Mouse (Mus musculus): ENCODE measurements at regions not wholly inside any gene's neighbourhood (a gene's known extent, or its start where the extent isn't known, plus 50 kb on each side); places are given as distances from the start of the nearest gene placed in this dataset.

- no peak overlapping the region for H3K4me3 ChIP-seq
- H3K36me3 ChIP-seq, result no peaks in the 10 kb centered on the region
- H3K4me1 ChIP-seq, result peaks cover 16% of the 10 kb centered on the region
- H3K9me3 ChIP-seq, result no peaks in the 10 kb centered on the region
- H3K4me2 ChIP-seq (replicated peaks), result no peak overlapping the region
- no peak overlapping the region for H3K9ac ChIP-seq (replicated peaks)
- ATAC-seq (replicated peaks), result no peak
- H3K27me3 ChIP-seq, result no peaks in the 10 kb centered on the region
- no peak overlapping the region; the same call in 1 of the 2 replicates for H3K27ac ChIP-seq (replicated peaks)
- WGBS, result 76% methylated on average over 5 of the region's 5 CpGs
Observed at GRCm38 (mm10) chr1:159150351-159150750, 81.8 kb upstream of the Cop1 start.

GRCm38 (mm10) chr1:159156428-159156827, 75.7 kb upstream of the Cop1 start:
- ATAC-seq (replicated peaks), result no peak
- Histone ChIP-seq H3K9me3 (no peaks in the 10 kb centered on the region), H3K27ac (replicated peaks) (no peak overlapping the region), H3K36me3 (no peaks in the 10 kb centered on the region), H3K9ac (replicated peaks) (no peak overlapping the region), H3K27me3 (no peaks in the 10 kb centered on the region), H3K4me2 (replicated peaks) (no peak overlapping the region), H3K4me3 (no peak overlapping the region), H3K4me1 (no peaks in the 10 kb centered on the region)
- 84% methylated on average over 3 of the region's 3 CpGs for WGBS

GRCm38 (mm10) chr1:159160035-159160960, 71.8 kb upstream of the Cop1 start:
- H3K27me3 ChIP-seq, result no peaks in the 10 kb centered on the region
- H3K4me3 ChIP-seq, result no peak overlapping the region
- ATAC-seq (replicated peaks), result no peak
- peaks cover 12% of the 10 kb centered on the region for H3K4me1 ChIP-seq
- H3K4me2 ChIP-seq (replicated peaks), result no peak overlapping the region
- WGBS, result 88% methylated on average over 8 of the region's 8 CpGs
- no peaks in the 10 kb centered on the region for H3K9me3 ChIP-seq
- H3K9ac ChIP-seq (replicated peaks), result no peak overlapping the region
- H3K27ac ChIP-seq (replicated peaks), result no peak overlapping the region
- H3K36me3 ChIP-seq, result no peaks in the 10 kb centered on the region

- Histone ChIP-seq H3K4me2 (replicated peaks) (no peak overlapping the region), H3K4me3 (no peak overlapping the region), H3K4me1 (peaks cover 19% of the 10 kb centered on the region), H3K27ac (replicated peaks) (peak overlapping the region; percentile 42), H3K9ac (replicated peaks) (no peak overlapping the region), H3K27me3 (no peaks in the 10 kb centered on the region), H3K36me3 (no peaks in the 10 kb centered on the region), H3K9me3 (no peaks in the 10 kb centered on the region)
- peak; percentile 87 for ATAC-seq (replicated peaks)
- WGBS, result 46% methylated on average over 4 of the region's 4 CpGs
Observed at GRCm38 (mm10) chr1:159163113-159163885, 68.8 kb upstream of the Cop1 start.

GRCm38 (mm10) chr1:159182031-159182430, 50.1 kb upstream of the Cop1 start:
- no peaks in the 10 kb centered on the region for H3K4me1 ChIP-seq
- H3K36me3 ChIP-seq, result no peaks in the 10 kb centered on the region
- no peak overlapping the region for H3K4me2 ChIP-seq (replicated peaks)
- no peak overlapping the region for H3K27ac ChIP-seq (replicated peaks)
- ATAC-seq (replicated peaks), result no peak
- no peak overlapping the region for H3K9ac ChIP-seq (replicated peaks)
- no peaks in the 10 kb centered on the region for H3K9me3 ChIP-seq
- no peaks in the 10 kb centered on the region for H3K27me3 ChIP-seq
- no peak overlapping the region for H3K4me3 ChIP-seq
